Mouse (Mus musculus) bone marrow, adult 2 months (tissue): ENCODE data around the gene Foxr1. TPM values are rescaled to one million over a fixed set of nuclear protein-coding genes. Genes with fewer than 3 reads are reported as not detected.
A peak's percentile ranks its signal among the peaks of the same experiment; 100 is the strongest.

Source experiments
- H3K27ac ChIP-seq: fragments of 200-500 bp; 2 replicates; pipeline ENCODE4 v1.5.1; 2012; ENCODE audit warnings: low read depth, mild to moderate bottlenecking, control low read depth, inconsistent platforms, low read length; ENCODE audit not compliant: control insufficient read depth, poor library complexity, insufficient read depth
- H3K4me1 ChIP-seq: fragments of 200-500 bp; 2 replicates; pipeline ENCODE4 v1.6.1; 2011; ENCODE audit warnings: low read length; ENCODE audit not compliant: control insufficient read depth, insufficient read depth
- H3K4me3 ChIP-seq: fragments of 200-500 bp; replicated peaks from 2 replicates; pipeline ENCODE3; 2011; ENCODE audit warnings: mild to moderate bottlenecking, low read depth, low read length, control low read depth; ENCODE audit not compliant: control insufficient read depth
- CTCF ChIP-seq: fragments of 200-500 bp; IDR thresholded peaks from 2 replicates; pipeline ENCODE4 v1.5.1; 2011; ENCODE audit warnings: low read length, control low read depth; ENCODE audit not compliant: control insufficient read depth, insufficient read depth
- POLR2A ChIP-seq: fragments of 200-500 bp; IDR thresholded peaks from 2 replicates; pipeline ENCODE4 v1.6.1; 2011; ENCODE audit warnings: low read depth, mild to moderate bottlenecking, control low read depth, low read length, borderline replicate concordance; ENCODE audit not compliant: control insufficient read depth
- WGBS: fragments of 180-500 bp; shearing (Covaris S2); methylation state at CpG from one replicate; pipeline ENCODE4 v1.1.7; 2018; 5-methylcytosine and 5-hydroxymethylcytosine counted together
- polyA plus RNA-seq: library from polyadenylated mRNA; stranded (reverse); fragments of >200 nt; gene quantifications from 2 replicates; pipeline ENCODE4 v1.2.4, GENCODE M21; 2011; ENCODE audit warnings: low replicate concordance; ENCODE audit not compliant: missing spikeins, insufficient read depth, insufficient read length

The Foxr1 gene
- polyA plus RNA-seq, 1 experiment = not detected

DNA sequence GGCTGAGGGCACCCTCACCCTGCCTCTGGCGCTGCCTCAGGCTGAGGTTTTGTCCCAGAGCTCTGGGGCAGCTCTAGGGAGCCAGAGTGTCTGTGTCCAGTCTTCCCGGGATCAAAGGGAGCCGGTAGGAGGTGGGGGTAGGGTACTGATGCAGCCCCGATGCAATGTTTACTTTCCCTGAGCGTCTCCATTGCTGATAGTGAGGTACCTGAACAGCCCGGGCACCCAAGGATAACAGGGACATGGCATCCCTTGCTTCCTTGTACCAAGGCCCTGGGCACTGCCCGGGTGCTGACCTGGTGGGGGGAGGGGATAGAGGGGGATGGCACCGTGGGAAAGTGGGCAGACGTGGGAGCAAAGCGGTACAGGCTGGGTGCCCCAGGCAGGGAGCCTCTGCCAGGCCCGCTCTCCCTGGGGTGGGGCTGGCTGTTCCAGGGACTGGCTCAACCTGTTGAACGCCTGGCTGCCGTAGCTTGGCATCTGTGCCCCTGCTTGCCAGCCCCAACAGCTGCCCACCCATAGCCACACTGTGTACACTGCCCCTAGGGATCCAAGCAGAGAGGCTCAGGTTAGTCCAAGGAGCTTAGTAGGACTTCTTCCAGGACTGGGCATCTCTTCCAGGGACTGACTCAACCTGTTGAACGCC lies 44.7 kb upstream of the Foxr1 start:
- H3K4me1 ChIP-seq = no peaks in the 10 kb centered on the region

GRCm38 (mm10) chr9:44485105-44485515 lies 44.2 kb upstream of the Foxr1 start:
- no peak overlapping the region for H3K27ac ChIP-seq
- no peak overlapping the region for H3K4me3 ChIP-seq
- WGBS = 68% methylated on average over 6 of the region's 6 CpGs
- no peak for TF ChIP-seq CTCF
- no peak for TF ChIP-seq POLR2A
- H3K4me1 ChIP-seq = no peaks in the 10 kb centered on the region

More for the DNA sequence above, 44.7 kb upstream of the Foxr1 start:
- no peak overlapping the region for H3K4me3 ChIP-seq
- 69% methylated on average over 14 of the region's 14 CpGs for WGBS
- no peak overlapping the region for H3K27ac ChIP-seq
- TF ChIP-seq POLR2A (0 out of 2 replicates have a peak, but pooled peaks have one; percentile 3), CTCF (no peak)

DNA sequence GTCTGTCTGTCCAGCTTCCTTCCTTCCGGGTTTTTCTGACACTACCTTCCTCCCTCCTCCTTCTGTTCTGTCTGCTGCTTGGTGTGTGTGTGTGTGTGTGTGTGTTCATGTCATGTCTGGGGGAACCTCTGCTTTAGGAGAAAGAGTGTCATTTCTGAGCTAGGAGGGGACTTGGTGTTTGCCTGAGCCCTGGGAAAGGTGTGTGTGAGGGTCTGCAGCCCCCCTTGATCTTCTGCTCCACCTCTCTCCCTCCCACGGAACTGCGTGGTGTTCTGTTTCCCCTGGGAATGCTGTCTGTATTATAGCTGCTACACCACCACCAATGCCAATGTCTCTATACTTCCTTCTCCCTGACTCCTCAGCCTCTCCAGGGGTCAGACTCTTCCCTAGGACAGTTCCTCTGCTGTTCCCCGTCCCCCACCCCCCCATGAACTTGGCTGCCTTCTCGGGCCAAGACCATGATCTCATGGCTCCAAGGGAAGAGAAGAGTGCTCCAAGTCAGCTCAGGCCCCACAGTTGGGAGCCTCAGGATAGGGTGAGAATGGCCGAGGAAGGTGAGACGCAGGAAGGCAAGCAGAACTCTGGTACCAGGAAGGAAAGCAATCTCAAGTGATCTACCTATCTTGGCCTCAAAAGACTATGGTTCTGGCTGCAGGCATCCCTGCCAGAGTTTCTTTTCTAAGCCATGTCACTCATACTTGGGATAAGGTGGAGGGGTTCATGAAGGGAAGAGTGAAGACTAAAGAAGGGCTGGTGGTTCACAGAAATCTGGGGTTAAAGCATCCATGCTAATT lies 43.6 kb upstream of the Foxr1 start:
- TF ChIP-seq CTCF (no peak), POLR2A (no peak)
- Histone ChIP-seq H3K4me3 (peak overlapping the region; percentile 1), H3K27ac (no peak overlapping the region), H3K4me1 (peaks cover 1% of the 10 kb centered on the region; the same call in 1 of the 2 replicates)
- WGBS = 22% methylated on average over 7 of the region's 7 CpGs

DNA sequence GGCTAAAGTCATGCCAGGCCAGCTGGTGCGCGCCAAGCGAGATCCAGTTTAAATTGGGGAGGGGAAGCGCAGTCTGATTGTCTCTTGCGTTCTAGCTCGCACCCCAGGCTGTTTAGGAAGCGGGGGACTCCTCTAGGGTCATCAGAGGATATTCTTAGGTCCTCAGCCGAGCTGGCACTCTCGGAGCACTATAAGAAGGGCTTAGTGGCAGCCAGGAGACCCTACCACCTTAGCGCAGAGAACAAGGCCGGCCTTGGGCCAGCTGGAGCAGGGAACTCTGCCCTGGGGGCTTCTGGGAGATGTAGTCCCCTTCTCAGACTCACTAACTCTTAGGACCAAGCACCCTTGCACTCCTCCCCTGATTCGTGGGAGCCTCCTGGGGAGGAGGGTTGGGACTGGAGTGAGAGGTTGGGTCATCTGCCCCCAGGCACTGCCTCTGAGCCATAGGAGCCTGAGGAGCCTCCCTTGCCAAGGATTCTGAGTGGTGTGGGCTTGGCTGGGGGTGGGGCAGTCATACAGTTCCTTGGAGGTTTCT lies 42.6 kb upstream of the Foxr1 start:
- H3K4me3 ChIP-seq = peak overlapping the region; percentile 88
- H3K27ac ChIP-seq = peak overlapping the region; percentile 87; the same call in 1 of the 2 replicates
- no peak for TF ChIP-seq POLR2A
- H3K4me1 ChIP-seq = peaks cover 1% of the 10 kb centered on the region; the same call in 1 of the 2 replicates
- under 1% methylated on average over 12 of the region's 12 CpGs for WGBS

DNA sequence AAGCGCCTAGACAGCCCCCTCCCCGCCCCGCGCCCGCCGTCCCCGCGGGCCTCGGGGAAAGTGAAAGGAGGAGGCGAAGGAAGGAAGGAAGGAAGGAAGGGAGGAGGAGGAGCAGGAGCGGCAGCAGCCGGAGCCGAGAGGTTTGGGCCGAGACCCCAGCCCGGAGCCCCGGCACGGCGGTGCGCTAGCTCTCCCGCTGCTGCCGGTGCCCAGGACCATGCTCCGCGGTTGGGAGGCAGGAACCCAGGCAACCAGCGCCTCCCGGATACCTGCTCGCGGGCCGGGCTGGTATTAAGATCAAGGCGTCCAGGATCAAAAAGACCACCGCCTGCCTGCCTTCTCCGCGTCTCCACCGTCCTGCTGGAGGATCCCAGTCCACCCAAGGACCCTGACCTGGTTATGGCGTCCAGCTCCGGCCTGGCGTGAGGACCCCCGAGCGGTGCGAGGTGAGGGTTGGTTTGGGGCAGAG lies 42.1 kb upstream of the Foxr1 start:
- H3K27ac ChIP-seq = peak overlapping the region; percentile 87
- peak overlapping the region; percentile 88 for H3K4me3 ChIP-seq
- WGBS = under 1% methylated on average over 37 of the region's 39 CpGs
- peaks cover 3% of the 10 kb centered on the region for H3K4me1 ChIP-seq
- TF ChIP-seq CTCF (no peak), POLR2A (no peak)

DNA sequence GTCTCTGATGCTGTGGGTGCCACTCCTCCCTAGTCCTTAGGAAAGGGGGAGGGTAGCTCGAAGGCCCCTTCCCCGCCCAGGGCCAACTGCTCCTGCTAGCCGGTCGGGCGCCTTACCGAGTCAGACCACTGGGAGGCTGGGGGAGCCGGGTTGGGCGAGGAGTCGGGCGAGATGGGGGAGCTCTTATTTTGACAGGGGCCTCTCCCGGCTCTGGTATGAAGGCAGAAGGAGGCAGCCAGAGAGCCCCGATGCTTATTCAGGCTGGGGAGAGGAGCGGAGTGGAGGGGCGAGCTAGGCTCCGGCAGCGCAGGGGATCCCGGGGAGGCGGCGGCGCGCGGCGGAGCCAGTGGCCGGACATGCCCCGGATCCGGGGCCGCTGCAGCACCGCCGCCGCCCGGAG lies 41.6 kb upstream of the Foxr1 start, which contains the start of gene Bcl9l:
TSS of gene Bcl9l (plus strand) at position 274 of the 400 bp plus-strand sequence.
- no peak for TF ChIP-seq CTCF
- TF ChIP-seq POLR2A = peak; percentile 44; the same call in 1 of the 2 replicates
- H3K4me1 ChIP-seq = peaks cover 3% of the 10 kb centered on the region
- H3K27ac ChIP-seq = peak within 1 kb of the TSS; percentile 87

DNA sequence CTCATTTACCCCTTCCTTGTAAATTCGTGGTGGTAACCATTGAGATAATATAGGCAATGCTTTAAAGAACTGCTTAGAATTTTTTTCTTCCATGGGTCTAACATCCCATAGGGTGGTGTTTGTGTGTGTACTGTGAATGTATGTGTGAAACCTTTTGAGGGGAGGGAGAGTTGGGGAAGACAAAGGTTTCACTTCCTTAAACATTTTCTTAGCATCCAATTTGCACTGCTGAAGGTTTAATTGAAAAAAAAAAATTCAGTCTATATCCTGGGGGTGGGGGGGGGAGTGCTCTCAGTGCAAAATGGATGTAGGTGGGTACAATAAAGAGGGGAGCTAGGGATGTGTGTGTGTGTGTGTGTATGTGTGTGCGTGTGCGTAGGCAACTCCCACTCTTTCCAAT lies 41.2 kb upstream of the Foxr1 start:
- peak overlapping the region; percentile 42 for H3K4me3 ChIP-seq
- peak overlapping the region; percentile 87 for H3K27ac ChIP-seq
- TF ChIP-seq CTCF (no peak), POLR2A (no peak)
- 5% methylated on average over 3 of the region's 3 CpGs for WGBS
- H3K4me1 ChIP-seq = peaks cover 3% of the 10 kb centered on the region

More for the DNA sequence above, 41.6 kb upstream of the Foxr1 start, which contains the start of gene Bcl9l:
- under 1% methylated on average over 30 of the region's 31 CpGs for WGBS
- H3K4me3 ChIP-seq = peak within 1 kb of the TSS; percentile 88
